Mouse (Mus musculus) bone marrow, adult 2 months (tissue): ENCODE measurements around the gene Tet1. TPM values are rescaled to one million over a fixed set of nuclear protein-coding genes. Genes with fewer than 3 reads are reported as not detected.
A peak's percentile ranks its signal among the peaks of the same experiment; 100 is the strongest.
"Not testable (repeated sequence)": the region's sequence is repeated elsewhere in the genome, so short reads cannot be mapped to it uniquely, and the experiment has no call there.

ENCODE experiments used
- H3K27ac ChIP-seq: fragments of 200-500 bp; 2 replicates; pipeline ENCODE4 v1.5.1; 2012; ENCODE audit warnings: low read depth, mild to moderate bottlenecking, control low read depth, inconsistent platforms, low read length; ENCODE audit not compliant: control insufficient read depth, poor library complexity, insufficient read depth
- H3K4me1 ChIP-seq: fragments of 200-500 bp; 2 replicates; pipeline ENCODE4 v1.6.1; 2011; ENCODE audit warnings: low read length; ENCODE audit not compliant: control insufficient read depth, insufficient read depth
- H3K4me3 ChIP-seq: fragments of 200-500 bp; replicated peaks from 2 replicates; pipeline ENCODE3; 2011; ENCODE audit warnings: mild to moderate bottlenecking, low read depth, low read length, control low read depth; ENCODE audit not compliant: control insufficient read depth
- CTCF ChIP-seq: fragments of 200-500 bp; IDR thresholded peaks from 2 replicates; pipeline ENCODE4 v1.5.1; 2011; ENCODE audit warnings: low read length, control low read depth; ENCODE audit not compliant: control insufficient read depth, insufficient read depth
- POLR2A ChIP-seq: fragments of 200-500 bp; IDR thresholded peaks from 2 replicates; pipeline ENCODE4 v1.6.1; 2011; ENCODE audit warnings: low read depth, mild to moderate bottlenecking, control low read depth, low read length, borderline replicate concordance; ENCODE audit not compliant: control insufficient read depth
- WGBS: fragments of 180-500 bp; shearing (Covaris S2); methylation state at CpG from one replicate; pipeline ENCODE4 v1.1.7; 2018; 5-methylcytosine and 5-hydroxymethylcytosine counted together
- polyA plus RNA-seq: library from polyadenylated mRNA; stranded (reverse); fragments of >200 nt; gene quantifications from 2 replicates; pipeline ENCODE4 v1.2.4, GENCODE M21; 2011; ENCODE audit warnings: low replicate concordance; ENCODE audit not compliant: missing spikeins, insufficient read depth, insufficient read length

The Tet1 gene
- polyA plus RNA-seq, 1 experiment: 2.2 TPM

GRCm38 (mm10) chr10:62792177-62793090 lies 116.4 kb downstream of the Tet1 start, which contains the start of gene Ccar1:
TSS of gene Ccar1 (minus strand) at chr10:62792286.
- no peak for TF ChIP-seq CTCF
- TF ChIP-seq POLR2A: peak; percentile 64; the same call in 1 of the 2 replicates
- H3K4me1 ChIP-seq: peaks cover 1% of the 10 kb centered on the region; the same call in 1 of the 2 replicates
- peak within 1 kb of the TSS; percentile 94 for H3K27ac ChIP-seq
- WGBS: 7% methylated on average over 55 of the region's 55 CpGs
- peak within 1 kb of the TSS; percentile 97 for H3K4me3 ChIP-seq

- H3K4me3 ChIP-seq: peak overlapping the region; percentile 97
- H3K27ac ChIP-seq: peak overlapping the region; percentile 94
- H3K4me1 ChIP-seq: peaks cover 1% of the 10 kb centered on the region; the same call in 1 of the 2 replicates
- WGBS: 1% methylated on average over 73 of the region's 78 CpGs
- no peak for TF ChIP-seq POLR2A
- no peak for TF ChIP-seq CTCF
These were observed 117.3 kb downstream of the Tet1 start for GRCm38 (mm10) chr10:62791251-62792176.

GRCm38 (mm10) chr10:62781776-62782175 lies 127.0 kb downstream of the Tet1 start:
- not testable (repeated sequence) for H3K27ac ChIP-seq, H3K4me3 ChIP-seq, H3K4me1 ChIP-seq
- 83% methylated on average over 1 of the region's 1 CpGs for WGBS

Other genes with a start within 250 kb of the Tet1 start
- gene Stox1, start 182.9 kb downstream of the Tet1 start, polyA plus RNA-seq: 0.57 TPM in 1 of 2 replicates, not detected in the other
- 59.8 and 89.0 TPM in 2 replicates for gene Ccar1, start 116.7 kb downstream of the Tet1 start, polyA plus RNA-seq
- 5.6 and 7.3 TPM in 2 replicates for gene Slc25a16, start 11.6 kb upstream of the Tet1 start, polyA plus RNA-seq
- gene Dna2, start 38.0 kb upstream of the Tet1 start, polyA plus RNA-seq: 29.5 and 38.9 TPM in 2 replicates
- gene Rufy2, start 71.2 kb upstream of the Tet1 start, polyA plus RNA-seq: 7.0 and 7.1 TPM in 2 replicates
- gene Hnrnph3, start 115.2 kb upstream of the Tet1 start, polyA plus RNA-seq: 73.5 and 89.4 TPM in 2 replicates
- 0.82 TPM in 1 of 2 replicates, not detected in the other for gene Pbld2, start 115.3 kb upstream of the Tet1 start, polyA plus RNA-seq
- 3.7 and 5.0 TPM in 2 replicates for gene Pbld1, start 151.2 kb upstream of the Tet1 start, polyA plus RNA-seq
- gene Atoh7, start 190.7 kb upstream of the Tet1 start, polyA plus RNA-seq: not detected in 2 replicates